Mouse (Mus musculus) bone marrow macrophage, adult 2 months (primary cell): ENCODE data around the gene Armc2.

Experiments
- CTCF ChIP-seq: IDR thresholded peaks from 2 replicates; pipeline ENCODE4 v1.5.1; 2012; ENCODE audit warnings: low read depth, mild to moderate bottlenecking, low read length, moderate library complexity
- POLR2A ChIP-seq: IDR thresholded peaks from 2 replicates; pipeline ENCODE4 v1.6.1; 2012; ENCODE audit warnings: mild to moderate bottlenecking, low read depth, low read length, borderline replicate concordance

- TF ChIP-seq CTCF (no peak), POLR2A (no peak)
These were observed 4.2 kb downstream of the Armc2 start for GRCm38 (mm10) chr10:42014086-42014485.
